Mouse (Mus musculus): ENCODE data around the gene Ogfod2.

Gene Ogfod2

DNA sequence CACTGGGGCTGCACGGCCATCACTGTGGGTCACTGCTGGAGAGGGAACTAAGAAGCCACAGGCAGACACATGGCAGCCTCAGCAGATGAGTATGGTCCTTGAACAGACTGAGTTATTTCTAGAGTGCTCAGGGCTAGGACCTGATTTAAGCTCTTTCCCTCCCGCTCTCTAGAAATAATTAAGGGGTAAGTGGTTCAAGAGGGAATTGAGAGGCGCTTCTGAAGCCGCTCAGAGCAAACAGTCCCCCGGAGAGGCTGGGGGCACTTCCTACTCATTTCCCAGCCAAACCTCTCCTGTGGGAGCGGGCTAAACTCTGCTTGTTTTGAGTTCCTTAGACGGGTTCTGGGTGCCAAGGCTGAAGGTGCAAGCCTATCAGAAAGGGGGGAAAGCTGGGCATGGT is 38.8 kb downstream of the Ogfod2 start:
- no peak for DNase-seq (ENCODE audit: low spot score in 2 of 2)

DNA sequence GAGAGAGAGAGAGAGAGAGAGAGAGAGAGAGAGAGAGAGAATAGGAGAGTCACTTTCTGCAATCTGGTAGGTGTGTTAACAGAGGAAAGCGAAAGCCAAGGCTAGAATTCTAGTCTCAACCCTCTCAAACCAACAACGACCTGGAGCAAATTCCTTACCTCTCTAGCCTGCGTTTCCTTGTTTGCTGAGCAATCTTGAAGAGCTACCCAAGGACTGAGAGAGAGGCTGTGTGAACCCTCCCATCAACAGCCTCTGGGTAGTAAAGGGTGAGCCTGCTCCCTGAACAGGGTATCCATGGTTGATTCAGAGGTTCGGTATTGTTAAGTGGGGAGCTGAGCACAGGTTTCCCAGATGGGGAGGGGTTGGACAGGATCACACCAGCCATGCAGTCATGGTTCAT is 40.6 kb downstream of the Ogfod2 start:
- DNase-seq (ENCODE audit: low spot score in 2 of 2), result no peak

DNA sequence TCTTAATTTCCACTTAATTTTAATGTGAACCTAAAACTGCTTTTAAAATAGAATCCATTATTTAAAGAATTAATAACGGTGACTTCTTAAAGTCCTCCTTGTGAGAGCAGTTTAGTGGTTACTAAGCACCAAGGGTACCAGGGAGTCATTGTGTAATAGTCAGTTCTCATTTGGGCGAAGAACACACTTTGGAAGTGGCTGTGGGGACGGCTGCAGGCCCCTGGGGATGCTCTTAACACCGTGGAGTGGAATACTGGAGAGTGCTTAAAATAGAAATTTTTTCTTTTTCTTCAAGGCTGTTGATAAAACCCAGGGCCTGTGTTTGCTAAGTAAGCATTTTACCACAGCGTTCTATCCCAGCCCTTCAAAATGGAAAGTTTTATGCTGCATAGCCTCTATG is 43.8 kb downstream of the Ogfod2 start:
- no peak for DNase-seq (ENCODE audit: low spot score in 2 of 2)

DNA sequence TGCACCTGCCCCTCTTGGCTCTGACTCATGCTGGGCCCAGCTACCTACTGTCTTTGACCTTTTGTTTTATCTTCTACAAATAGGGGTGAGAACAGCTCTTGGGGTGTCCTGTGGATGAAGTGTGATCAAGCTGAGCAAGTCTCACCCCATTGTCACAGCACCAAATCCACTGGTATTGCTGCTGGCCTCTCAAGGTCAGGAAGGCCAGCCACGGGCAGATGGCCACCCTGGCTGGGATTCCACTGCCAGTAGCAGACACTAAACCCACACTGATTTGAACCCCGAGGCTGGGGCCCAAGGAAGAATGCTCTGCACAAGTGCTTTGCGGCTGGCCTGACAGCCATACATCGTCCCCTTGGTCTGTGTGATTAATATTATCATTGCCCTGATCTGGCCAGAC is 46.2 kb downstream of the Ogfod2 start:
- no peak for DNase-seq (ENCODE audit: low spot score in 2 of 2)

DNA sequence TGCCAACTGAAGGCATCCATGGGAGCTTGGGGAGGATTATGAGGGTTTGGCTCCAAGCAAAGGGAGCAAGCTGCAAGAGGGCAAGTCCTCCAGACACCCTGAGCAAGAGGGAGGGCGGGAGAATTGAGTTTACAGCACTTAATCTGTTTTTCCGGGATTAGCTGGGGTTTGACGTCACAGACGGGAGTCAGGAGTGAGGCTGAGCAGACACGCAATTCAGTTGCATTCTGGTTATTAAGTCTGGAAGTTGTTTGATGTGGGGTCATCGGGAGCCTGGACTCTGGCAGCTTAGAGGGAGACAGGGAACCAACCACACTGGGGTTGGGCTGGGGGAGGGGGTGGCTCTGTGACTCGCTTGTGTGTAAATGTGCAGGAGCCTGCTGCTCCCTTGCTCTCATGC is 47.4 kb downstream of the Ogfod2 start:
- no peak for DNase-seq (ENCODE audit: low spot score in 2 of 2)

DNA sequence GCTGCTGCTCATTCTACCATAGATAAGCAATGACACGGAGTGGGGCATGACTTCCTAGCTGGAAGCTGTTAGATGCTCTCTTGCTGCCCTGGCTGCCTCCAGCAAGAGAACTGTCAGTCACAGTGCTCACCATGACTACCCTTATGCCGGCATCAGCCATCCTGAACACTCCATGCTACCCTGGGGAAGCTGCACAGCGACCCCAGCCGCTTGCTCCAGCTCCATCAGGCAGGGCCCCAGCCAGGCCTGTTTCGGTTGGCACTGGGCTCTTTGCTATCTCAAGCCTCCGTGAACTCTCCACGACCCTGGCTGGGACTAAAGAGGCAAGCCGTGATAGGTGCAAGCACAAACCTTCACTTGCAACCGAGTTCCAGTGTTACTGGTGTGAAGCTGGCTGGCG is 49.7 kb downstream of the Ogfod2 start:
- DNase-seq (ENCODE audit: low spot score in 2 of 2), result no peak

DNA sequence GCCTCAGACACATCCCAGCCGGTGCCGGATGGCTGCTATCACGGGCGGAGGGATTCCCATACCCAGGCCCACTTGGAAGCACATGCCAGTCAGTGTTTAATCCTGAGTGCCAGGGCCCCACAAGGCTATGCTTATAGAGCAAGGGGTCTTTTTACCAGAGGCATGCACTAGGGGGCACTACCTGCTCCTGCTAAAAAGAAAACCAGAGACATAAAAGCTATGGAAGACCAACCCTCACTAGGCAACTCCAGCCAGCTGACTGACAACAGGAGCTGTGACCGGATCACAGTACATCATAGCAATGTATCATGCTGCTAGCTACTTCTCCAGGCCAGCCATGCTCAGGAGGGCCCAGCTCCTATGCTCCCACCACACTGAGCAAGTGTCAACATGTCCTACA is 50.5 kb downstream of the Ogfod2 start:
- DNase-seq (ENCODE audit: low spot score in 2 of 2), result peak; percentile 58 to 79

DNA sequence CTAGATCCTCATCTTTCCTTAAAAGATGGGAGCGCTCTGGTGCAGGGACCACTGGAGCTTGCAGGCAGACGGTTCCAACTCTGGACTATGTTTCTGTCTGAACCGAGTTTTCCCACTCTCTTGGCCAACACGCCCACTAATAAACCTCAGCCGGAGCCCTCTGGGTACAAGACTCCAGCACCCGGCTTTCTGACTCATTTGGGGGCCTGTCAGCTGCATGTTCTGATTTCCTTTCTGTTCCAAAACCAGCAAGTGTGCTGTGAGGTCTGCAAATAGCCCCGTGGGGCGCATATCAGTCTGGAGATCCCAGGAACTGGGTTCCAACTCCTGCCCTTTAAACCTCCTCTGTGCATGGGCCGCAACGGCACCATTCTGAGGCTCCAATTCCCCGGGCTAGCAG is 51.3 kb downstream of the Ogfod2 start:
- no peak for DNase-seq (ENCODE audit: low spot score in 2 of 2)
